Mouse (Mus musculus) lung, adult 2 months (tissue): Measurements from ENCODE around the gene M1ap. TPM values are rescaled to one million over a fixed set of nuclear protein-coding genes. Genes with fewer than 3 reads are reported as not detected.

ENCODE experiments used
- DNase-seq: peaks from one replicate; pipeline ENCODE4 v3.0.0; 2022
- H3K4me1 ChIP-seq: fragments of 200-500 bp; 2 replicates; pipeline ENCODE4 v1.6.1; 2011; ENCODE audit warnings: low read length; ENCODE audit not compliant: control insufficient read depth, insufficient read depth
- H3K4me3 ChIP-seq: fragments of 200-500 bp; replicated peaks from 2 replicates; pipeline ENCODE3; 2011; ENCODE audit warnings: low read depth, mild to moderate bottlenecking, control low read depth, low read length; ENCODE audit errors: extremely low read depth
- CTCF ChIP-seq: fragments of 200-500 bp; IDR thresholded peaks from 2 replicates; pipeline ENCODE4 v1.5.1; 2011; ENCODE audit warnings: mild to moderate bottlenecking, low read length, control low read depth; ENCODE audit not compliant: insufficient read depth
- POLR2A ChIP-seq: fragments of 200-500 bp; IDR thresholded peaks from 2 replicates; pipeline ENCODE4 v1.6.1; 2011; ENCODE audit warnings: low read depth, mild to moderate bottlenecking, control low read depth, low read length, borderline replicate concordance; ENCODE audit errors: extremely low read depth
- WGBS: fragments of 180-500 bp; shearing (Covaris S2); methylation state at CpG from one replicate; pipeline ENCODE4 v1.1.7; 2018; 5-methylcytosine and 5-hydroxymethylcytosine counted together
- polyA plus RNA-seq: library from polyadenylated mRNA; depleted of rRNA; stranded (reverse); fragments of >200 nt; gene quantifications from 2 replicates; pipeline ENCODE4 v1.2.3, GENCODE M21; 2012; rRNA removed

Gene M1ap
- polyA plus RNA-seq, 1 experiment: 3.5 TPM

DNA sequence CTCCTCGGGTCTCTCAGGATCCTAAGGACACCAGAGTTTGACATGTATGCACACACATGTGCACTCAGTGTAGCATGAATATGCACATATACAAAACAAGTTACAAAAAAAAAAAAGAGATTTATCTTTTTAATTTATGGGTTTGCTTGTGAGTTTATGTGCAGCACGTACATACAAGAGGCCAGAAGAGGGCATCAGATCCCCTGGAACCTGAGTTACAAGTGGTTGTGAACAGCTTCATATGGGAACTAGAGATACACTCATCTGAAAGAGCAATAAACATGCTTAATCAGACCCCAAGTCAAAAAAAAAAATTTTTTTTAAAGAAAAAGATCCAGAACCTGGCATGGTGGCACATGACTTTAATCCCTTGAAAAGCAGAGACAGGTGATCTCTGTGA is 128.3 kb downstream of the M1ap start:
- DNase-seq: no peak
- no peak overlapping the region for H3K4me3 ChIP-seq
- TF ChIP-seq CTCF (0 out of 2 replicates have a peak, but pooled peaks have one; percentile 1), POLR2A (no peak)
- peaks cover 10% of the 10 kb centered on the region for H3K4me1 ChIP-seq
- WGBS: 13% methylated on average over 2 of the region's 2 CpGs

DNA sequence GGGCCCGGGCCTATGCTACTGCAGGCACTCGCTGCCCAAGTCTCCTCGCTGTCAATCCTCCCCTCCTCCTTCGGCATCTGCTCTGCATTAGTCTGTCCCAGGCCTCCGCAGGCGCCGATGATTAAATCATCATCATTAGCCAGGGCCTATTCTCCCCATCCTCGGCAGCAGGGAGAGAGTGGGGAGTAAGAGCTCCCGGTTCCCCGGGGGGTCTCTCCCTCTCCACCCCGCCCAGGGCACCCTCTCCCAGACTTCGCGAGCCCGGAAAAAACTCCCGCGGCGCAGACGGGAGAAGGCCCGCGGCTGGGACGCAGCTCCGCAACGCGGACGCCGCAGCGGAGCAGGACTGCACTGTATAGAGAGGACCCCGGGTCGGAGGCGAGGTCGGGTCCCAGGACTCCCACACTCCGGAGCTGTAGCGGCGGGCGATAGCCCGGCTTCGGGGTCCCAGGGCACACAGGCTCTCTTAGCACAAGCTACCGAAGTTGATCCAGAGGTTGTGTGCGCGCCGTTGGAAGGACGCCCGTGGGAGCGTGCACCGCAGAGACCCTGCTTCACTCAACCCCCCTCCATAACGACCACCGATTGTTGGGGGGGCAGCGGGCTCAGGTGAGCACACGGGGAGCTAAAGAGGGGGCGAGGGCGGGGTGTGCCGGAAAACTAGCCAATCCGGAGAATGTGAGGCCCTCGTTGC is 131.1 kb downstream of the M1ap start, which contains the start of gene Pcgf1:
Gene Pcgf1 (plus strand): TSS at position 240 of the 694 bp plus-strand sequence.
- no peak for TF ChIP-seq CTCF
- no peak for TF ChIP-seq POLR2A
- H3K4me1 ChIP-seq: peaks cover 6% of the 10 kb centered on the region
- DNase-seq: peak; percentile 69
- WGBS: under 1% methylated on average over 54 of the region's 54 CpGs
- H3K4me3 ChIP-seq: peak within 1 kb of the TSS; percentile 87

GRCm38 (mm10) chr6:83078324-83078858 is 131.7 kb downstream of the M1ap start:
- DNase-seq: peak; percentile 100
- peak overlapping the region; percentile 87 for H3K4me3 ChIP-seq
- H3K4me1 ChIP-seq: peaks cover 6% of the 10 kb centered on the region
- WGBS: under 1% methylated on average over 46 of the region's 46 CpGs
- 0 out of 2 replicates have a peak, but pooled peaks have one; percentile 28 for TF ChIP-seq CTCF
- TF ChIP-seq POLR2A: peak; percentile 67; the same call in 1 of the 2 replicates

Other genes with a start within 250 kb of the M1ap start
- gene Pole4, start 241.5 kb upstream of the M1ap start, polyA plus RNA-seq: 13.6 and 15.5 TPM in 2 replicates
- gene Hk2, start 172.4 kb upstream of the M1ap start, polyA plus RNA-seq: 7.5 and 15.1 TPM in 2 replicates
- 15.3 and 18.3 TPM in 2 replicates for gene Sema4f, start 7.1 kb upstream of the M1ap start, polyA plus RNA-seq
- gene Dok1, start 86.6 kb downstream of the M1ap start, polyA plus RNA-seq: 12.6 and 15.1 TPM in 2 replicates
- gene Loxl3, start 87.3 kb downstream of the M1ap start, polyA plus RNA-seq: 6.7 and 8.5 TPM in 2 replicates
- gene Aup1, start 107.6 kb downstream of the M1ap start, polyA plus RNA-seq: 389 and 538 TPM in 2 replicates
- gene Htra2, start 108.4 kb downstream of the M1ap start, polyA plus RNA-seq: 47.7 and 49.3 TPM in 2 replicates
- gene Dqx1, start 110.9 kb downstream of the M1ap start, polyA plus RNA-seq: 3.6 and 4.3 TPM in 2 replicates
- gene Tlx2, start 123.4 kb downstream of the M1ap start, polyA plus RNA-seq: 0.09 and 0.22 TPM in 2 replicates
- 11.0 and 18.5 TPM in 2 replicates for gene Pcgf1, start 131.0 kb downstream of the M1ap start, polyA plus RNA-seq
- 4.6 and 9.7 TPM in 2 replicates for gene Lbx2, start 139.5 kb downstream of the M1ap start, polyA plus RNA-seq
- gene Ccdc142, start 154.7 kb downstream of the M1ap start, polyA plus RNA-seq: 10.2 TPM in 2 replicates
- 5.4 and 5.5 TPM in 2 replicates for gene Gm42688, start 154.7 kb downstream of the M1ap start, polyA plus RNA-seq
- gene Mrpl53, start 162.1 kb downstream of the M1ap start, polyA plus RNA-seq: 60.3 and 68.7 TPM in 2 replicates
- 40.6 and 44.1 TPM in 2 replicates for gene Mogs, start 168.6 kb downstream of the M1ap start, polyA plus RNA-seq
- 174 and 211 TPM in 2 replicates for gene Wbp1, start 174.7 kb downstream of the M1ap start, polyA plus RNA-seq
- 37.0 and 63.4 TPM in 2 replicates for gene Ino80b, start 178.5 kb downstream of the M1ap start, polyA plus RNA-seq
- 110 and 116 TPM in 2 replicates for gene Rtkn, start 188.6 kb downstream of the M1ap start, polyA plus RNA-seq
- 5.3 and 6.9 TPM in 2 replicates for gene Wdr54, start 209.5 kb downstream of the M1ap start, polyA plus RNA-seq
- gene 1700003E16Rik, start 209.5 kb downstream of the M1ap start, polyA plus RNA-seq: 4.6 and 5.5 TPM in 2 replicates
- 146 and 155 TPM in 2 replicates for gene Dctn1, start 219.0 kb downstream of the M1ap start, polyA plus RNA-seq